Mouse (Mus musculus) lung, embryonic 14.5 days (tissue): ENCODE measurements around the gene Cntnap2. TPM values are rescaled to one million over a fixed set of nuclear protein-coding genes. Genes with fewer than 3 reads are reported as not detected.

Source experiments
- ATAC-seq: fragments of 200-750 bp; cut with Nextera tagmentation; 2 replicates; pipeline ENCODE4 v1.8.0; 2017; ENCODE audit warnings: mild to moderate bottlenecking, moderate TSS enrichment, moderate library complexity; ENCODE audit not compliant: insufficient read depth
- DNase-seq: peaks from one replicate; pipeline ENCODE4 v3.0.0-alpha.2; 2015
- H3K27ac ChIP-seq: fragments of 300-500 bp; sonication (generic); 2 replicates; pipeline ENCODE4 v1.5.1; 2014; ENCODE audit warnings: low read depth, mild to moderate bottlenecking, moderate library complexity
- H3K27me3 ChIP-seq: fragments of 300-500 bp; sonication (generic); 2 replicates; pipeline ENCODE4 v1.6.1; 2014; ENCODE audit warnings: low read length, control low read depth; ENCODE audit not compliant: insufficient read depth
- H3K36me3 ChIP-seq: fragments of 300-500 bp; sonication (generic); 2 replicates; pipeline ENCODE4 v1.6.1; 2014; ENCODE audit warnings: control low read depth; ENCODE audit not compliant: insufficient read depth
- H3K4me1 ChIP-seq: fragments of 300-500 bp; sonication (generic); 2 replicates; pipeline ENCODE4 v1.6.1; 2014; ENCODE audit warnings: antibody characterized with exemption, control low read depth; ENCODE audit not compliant: insufficient read depth
- H3K4me2 ChIP-seq: fragments of 300-500 bp; sonication (generic); 2 replicates; pipeline ENCODE4 v1.6.1; 2014; ENCODE audit warnings: mild to moderate bottlenecking
- H3K4me3 ChIP-seq: fragments of 300-500 bp; sonication (generic); 2 replicates; pipeline ENCODE4 v1.5.1; 2014; ENCODE audit warnings: low read depth, low read length
- H3K9ac ChIP-seq: fragments of 300-500 bp; sonication (generic); 2 replicates; pipeline ENCODE4 v1.6.1; 2014
- H3K9me3 ChIP-seq: fragments of 300-500 bp; sonication (generic); 2 replicates; pipeline ENCODE4 v1.6.1; 2016; ENCODE audit warnings: low read depth, low read length, control low read depth
- CTCF ChIP-seq: IDR thresholded peaks from 2 replicates; pipeline ENCODE4 v1.5.1; 2016; ENCODE audit warnings: antibody characterized with exemption, low read depth
- WGBS: fragments of 180-500 bp; shearing (Covaris S2); extraction: QIAGEN DNeasy Blood & Tissue Kit; methylation state at CpG from one replicate; pipeline ENCODE4 v1.1.7; 2014; 5-methylcytosine and 5-hydroxymethylcytosine counted together
- polyA plus RNA-seq: library from polyadenylated mRNA; unstranded; fragments of >200 nt; fragmentation: Nextera tagmentation; extraction: Ambion mirVana; gene quantifications from 2 replicates; pipeline ENCODE4 v1.2.1, GENCODE M21; 2014

Cntnap2 gene
- polyA plus RNA-seq, 1 experiment from 2014 or later: 1.0 TPM

DNA sequence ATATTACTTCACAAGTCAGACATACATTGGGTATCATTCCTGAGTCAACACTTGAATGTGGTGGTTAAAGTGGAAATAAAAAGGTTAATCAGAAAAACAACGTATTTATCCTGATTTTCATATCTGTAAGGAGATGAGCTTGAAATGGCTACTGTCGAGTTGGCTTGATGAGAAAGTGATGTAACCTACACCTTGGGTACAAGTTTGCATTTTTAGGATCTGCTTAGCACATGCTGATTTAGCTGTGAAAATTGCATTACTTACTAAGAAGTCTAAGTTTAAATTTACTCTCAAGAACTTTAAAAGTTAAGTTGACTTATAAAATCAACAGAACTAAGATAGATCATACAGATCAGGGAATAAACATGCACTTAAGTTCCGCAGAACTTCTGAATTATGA, 879.1 kb downstream of the Cntnap2 start:
- H3K4me3 ChIP-seq: no peak overlapping the region
- no peak for DNase-seq
- H3K9ac ChIP-seq: no peak overlapping the region
- H3K4me2 ChIP-seq: no peak overlapping the region
- H3K27ac ChIP-seq: no peak overlapping the region
- no peaks in the 10 kb centered on the region for H3K27me3 ChIP-seq
- H3K4me1 ChIP-seq: no peaks in the 10 kb centered on the region
- TF ChIP-seq CTCF: no peak
- no peaks in the 10 kb centered on the region for H3K36me3 ChIP-seq
- ATAC-seq: no peak
- no peaks in the 10 kb centered on the region for H3K9me3 ChIP-seq
- WGBS: 50% methylated on average over 3 of the region's 3 CpGs

DNA sequence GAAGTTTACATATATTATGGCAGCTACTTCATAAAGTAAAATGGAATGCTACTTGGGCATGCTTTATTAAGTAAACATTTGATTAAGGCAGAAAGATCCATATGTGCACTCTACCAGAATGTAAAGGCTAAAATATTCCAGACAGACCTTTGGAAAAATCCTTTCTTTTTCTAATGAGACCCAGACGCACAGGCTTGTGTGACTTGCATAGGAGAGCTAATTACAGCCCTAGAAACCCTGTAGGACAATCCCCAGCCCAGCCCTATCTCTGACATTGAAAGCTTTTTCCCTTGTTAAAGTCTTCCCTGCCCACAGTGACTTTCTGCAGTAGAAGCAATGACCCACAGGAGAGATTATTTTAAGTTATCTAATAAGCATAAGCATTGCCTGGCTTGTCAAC, 879.6 kb downstream of the Cntnap2 start:
- no peak overlapping the region for H3K9ac ChIP-seq
- no peaks in the 10 kb centered on the region for H3K9me3 ChIP-seq
- TF ChIP-seq CTCF: no peak
- DNase-seq (peak; percentile 26), ATAC-seq (peak; percentile 44; the same call in 1 of the 2 replicates)
- WGBS: 19% methylated on average over 1 of the region's 1 CpGs
- no peaks in the 10 kb centered on the region for H3K36me3 ChIP-seq
- no peak overlapping the region for H3K27ac ChIP-seq
- no peaks in the 10 kb centered on the region for H3K27me3 ChIP-seq
- H3K4me1 ChIP-seq: no peaks in the 10 kb centered on the region
- no peak overlapping the region for H3K4me2 ChIP-seq
- H3K4me3 ChIP-seq: no peak overlapping the region

DNA sequence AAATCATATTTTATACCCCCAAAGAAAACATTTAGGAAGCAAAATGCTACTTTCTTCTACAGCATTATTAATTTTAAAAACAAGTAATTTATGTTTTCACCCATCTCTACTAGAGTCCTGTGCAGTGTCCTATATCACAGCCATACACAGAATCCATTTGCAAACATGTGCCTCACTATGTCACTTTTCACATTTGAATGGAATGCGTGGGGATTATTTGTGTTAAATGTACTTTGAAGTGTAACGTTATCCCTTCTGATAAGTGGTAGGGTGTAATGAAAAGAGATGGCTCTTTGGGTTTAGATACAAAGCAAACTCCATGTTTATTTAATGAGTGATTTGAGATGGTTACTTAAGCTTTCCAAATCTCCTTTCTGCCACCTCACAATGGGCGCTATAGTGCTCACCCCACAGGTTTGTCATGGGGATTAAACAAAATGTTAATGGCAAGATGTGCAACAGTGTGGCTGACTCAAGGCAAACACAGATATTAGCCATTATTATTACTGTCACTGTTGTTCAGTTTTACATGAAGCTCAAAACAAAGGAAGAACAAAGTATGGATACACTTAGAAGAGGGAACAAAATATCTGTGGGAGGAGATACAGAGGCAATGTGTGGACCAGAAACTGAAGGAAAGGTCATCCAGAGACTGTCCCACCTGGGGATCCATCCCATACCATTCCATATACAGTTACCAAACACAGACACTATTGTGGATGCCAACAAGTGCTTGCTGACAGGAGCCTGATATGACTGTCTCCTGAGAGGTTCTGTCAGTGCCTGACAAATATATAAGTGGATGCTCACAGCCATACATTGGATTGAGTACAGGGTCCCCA, 886.2 kb downstream of the Cntnap2 start:
- WGBS: 20% methylated on average over 3 of the region's 3 CpGs
- ATAC-seq (no peak), DNase-seq (no peak)
- H3K9me3 ChIP-seq: no peaks in the 10 kb centered on the region
- no peaks in the 10 kb centered on the region for H3K4me1 ChIP-seq
- no peak overlapping the region for H3K9ac ChIP-seq
- no peak overlapping the region for H3K4me3 ChIP-seq
- H3K4me2 ChIP-seq: no peak overlapping the region
- no peaks in the 10 kb centered on the region for H3K36me3 ChIP-seq
- H3K27ac ChIP-seq: no peak overlapping the region
- TF ChIP-seq CTCF: no peak
- H3K27me3 ChIP-seq: no peaks in the 10 kb centered on the region

DNA sequence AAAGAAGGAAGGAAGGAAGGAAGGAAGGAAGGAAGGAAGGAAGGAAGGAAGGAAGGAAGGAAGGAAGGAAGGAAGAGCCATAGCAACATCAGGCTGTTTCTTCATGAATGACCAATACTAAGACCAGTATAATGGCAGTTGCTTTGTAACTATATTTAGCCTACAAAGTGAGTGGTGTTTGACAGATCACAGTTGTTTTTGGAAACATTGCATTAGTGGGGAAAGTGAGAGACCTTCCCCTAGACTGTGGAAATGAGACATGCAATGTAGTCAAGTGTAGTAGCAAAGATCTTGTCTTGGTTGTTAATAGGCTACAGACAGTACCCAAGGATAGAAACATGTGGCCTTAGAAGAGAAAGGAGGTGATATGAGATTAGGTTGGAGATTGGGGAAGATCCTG, 895.6 kb downstream of the Cntnap2 start:
- DNase-seq (peak; percentile 72), ATAC-seq (peak; percentile 87; the same call in 1 of the 2 replicates)
- H3K9me3 ChIP-seq: no peaks in the 10 kb centered on the region; the same call in 1 of the 2 replicates
- H3K9ac ChIP-seq: no peak overlapping the region
- H3K27me3 ChIP-seq: no peaks in the 10 kb centered on the region
- no peaks in the 10 kb centered on the region for H3K4me1 ChIP-seq
- no peak overlapping the region for H3K4me3 ChIP-seq
- H3K27ac ChIP-seq: no peak overlapping the region
- no peak overlapping the region for H3K4me2 ChIP-seq
- TF ChIP-seq CTCF: no peak
- no peaks in the 10 kb centered on the region for H3K36me3 ChIP-seq

DNA sequence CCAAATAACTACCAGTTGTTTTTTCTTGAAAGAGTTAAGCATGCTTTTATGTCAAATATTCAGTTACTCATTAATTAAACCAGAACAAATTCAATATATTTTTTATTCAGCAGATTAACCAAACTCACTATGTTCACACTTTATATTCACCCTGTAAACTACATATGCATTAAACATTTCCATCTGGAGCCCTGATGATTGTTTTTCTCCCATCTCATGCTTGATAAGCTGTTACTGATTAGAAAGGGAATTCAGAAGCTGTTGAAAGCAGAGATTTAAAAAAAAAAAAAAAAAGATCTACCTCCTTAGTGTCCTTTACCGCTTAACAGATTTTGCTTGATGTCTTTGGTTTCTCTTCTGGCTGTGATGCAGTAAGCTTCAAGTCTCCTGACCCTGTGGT, 905.3 kb downstream of the Cntnap2 start:
- Histone ChIP-seq H3K27ac (no peak overlapping the region), H3K36me3 (no peaks in the 10 kb centered on the region), H3K4me3 (no peak overlapping the region), H3K9ac (no peak overlapping the region), H3K27me3 (no peaks in the 10 kb centered on the region), H3K9me3 (no peaks in the 10 kb centered on the region), H3K4me1 (no peaks in the 10 kb centered on the region), H3K4me2 (no peak overlapping the region)
- ATAC-seq: no peak
- TF ChIP-seq CTCF: no peak
- WGBS: 79% methylated on average over 1 of the region's 1 CpGs
- no peak for DNase-seq

DNA sequence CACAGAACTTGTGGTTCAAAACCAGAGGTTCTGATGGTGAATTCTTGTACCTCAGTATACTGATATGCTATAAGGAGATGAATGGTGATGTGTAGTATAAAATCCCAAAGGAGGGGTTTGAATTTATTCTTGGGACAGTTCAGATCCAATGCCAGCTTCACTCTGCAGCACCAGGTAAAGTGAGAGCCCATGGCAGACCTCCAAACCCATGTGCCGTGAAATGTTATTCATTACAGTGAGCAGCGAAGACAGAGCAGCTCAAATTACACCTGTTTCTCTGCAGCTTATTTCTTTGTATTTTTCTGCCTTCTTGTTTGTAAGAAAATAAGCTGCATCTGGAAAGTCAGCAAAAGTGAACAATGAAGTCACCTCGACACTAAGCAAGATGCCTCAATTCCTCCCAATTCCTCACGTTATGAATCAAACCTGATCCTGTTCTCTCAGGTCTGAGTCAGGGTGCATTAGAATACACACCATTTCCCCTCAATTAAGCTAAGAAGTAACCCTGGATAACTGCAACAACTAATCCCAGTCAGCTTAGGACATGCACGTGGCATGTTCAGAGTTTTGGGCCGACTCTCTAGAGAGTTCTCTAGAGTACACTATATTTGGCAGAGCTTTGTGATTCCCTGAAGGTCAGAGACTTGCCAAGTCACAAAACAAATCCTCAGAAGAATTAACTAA, 915.5 kb downstream of the Cntnap2 start:
- TF ChIP-seq CTCF: no peak
- 57% methylated on average over 6 of the region's 6 CpGs for WGBS
- no peak overlapping the region for H3K4me3 ChIP-seq
- ATAC-seq: no peak
- H3K4me1 ChIP-seq: no peaks in the 10 kb centered on the region
- no peak for DNase-seq
- no peaks in the 10 kb centered on the region for H3K9me3 ChIP-seq
- no peak overlapping the region for H3K27ac ChIP-seq
- no peak overlapping the region for H3K4me2 ChIP-seq
- no peaks in the 10 kb centered on the region for H3K27me3 ChIP-seq
- H3K36me3 ChIP-seq: no peaks in the 10 kb centered on the region
- no peak overlapping the region for H3K9ac ChIP-seq

DNA sequence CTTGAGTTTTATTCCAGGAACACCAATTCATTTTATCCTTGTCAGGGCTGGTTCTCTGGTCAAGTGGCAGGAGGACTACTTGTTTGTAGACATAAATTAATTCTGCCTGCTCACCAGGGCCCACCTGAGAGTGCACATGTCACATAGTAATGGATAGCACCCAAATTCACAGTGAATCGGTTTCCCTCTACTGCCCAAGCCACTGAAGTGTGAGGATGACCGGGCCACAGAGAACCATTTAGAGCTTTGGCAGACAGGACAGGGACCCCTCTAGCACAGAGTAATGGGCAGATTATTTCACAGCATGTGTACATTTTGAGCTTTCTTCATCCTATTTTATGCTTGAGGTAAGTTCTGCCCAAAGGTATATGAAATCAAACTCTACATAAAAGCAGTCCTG, 920.0 kb downstream of the Cntnap2 start:
- Histone ChIP-seq H3K4me2 (no peak overlapping the region), H3K4me1 (no peaks in the 10 kb centered on the region), H3K4me3 (no peak overlapping the region), H3K36me3 (no peaks in the 10 kb centered on the region), H3K27ac (no peak overlapping the region), H3K9me3 (no peaks in the 10 kb centered on the region), H3K27me3 (no peaks in the 10 kb centered on the region), H3K9ac (no peak overlapping the region)
- no peak for TF ChIP-seq CTCF
- WGBS: 84% methylated on average over 2 of the region's 2 CpGs
- DNase-seq (no peak), ATAC-seq (no peak)
